Mouse (Mus musculus): ENCODE data around the gene Aplf. TPM values are rescaled to one million over a fixed set of nuclear protein-coding genes. Genes with fewer than 3 reads are reported as not detected.
A peak's percentile ranks its signal among the peaks of the same experiment; 100 is the strongest.

Aplf gene
- 13.6 and 15.3 TPM in 2 replicates for polyA plus RNA-seq (2015; fragmentation: Nextera tagmentation; extraction: Ambion mirVana)

- Histone ChIP-seq H3K4me1 (replicated peaks; ENCODE audit: control insufficient read depth, insufficient read depth, low read length) (peaks cover 21% of the 10 kb centered on the region), H3K4me2 (ENCODE audit: low read length) (peak within 1 kb of the TSS; percentile 90), H3K36me3 (ENCODE audit: control insufficient read depth, insufficient read depth) (no peaks in the 10 kb centered on the region), H3K27me3 (replicated peaks; ENCODE audit: control insufficient read depth, insufficient read depth, low read length) (no peaks in the 10 kb centered on the region), H3K4me3 (replicated peaks; ENCODE audit: low read length) (peak within 1 kb of the TSS; percentile 55), H3K27ac (ENCODE audit: low read length) (no peak within 1 kb of the TSS; the same call in 1 of the 2 replicates), H3K9me3 (ENCODE audit: control insufficient read depth, low read length) (no peaks in the 10 kb centered on the region), H3K9ac (replicated peaks; ENCODE audit: low read depth, low read length) (peak within 1 kb of the TSS; percentile 63)
- peak; percentile 100 for ATAC-seq
- under 1% methylated on average over 33 of the region's 33 CpGs for WGBS
Measured at GRCm38 (mm10) chr6:87671771-87672517, at the start of gene Aplf. TSS of gene Aplf (minus strand) at chr6:87672193.

GRCm38 (mm10) chr6:87714091-87714490 lies 42.1 kb upstream of the Aplf start:
- Histone ChIP-seq H3K27ac (ENCODE audit: low read length) (no peak overlapping the region), H3K4me2 (ENCODE audit: low read length) (no peak overlapping the region), H3K4me1 (replicated peaks; ENCODE audit: control insufficient read depth, insufficient read depth, low read length) (no peaks in the 10 kb centered on the region), H3K27me3 (replicated peaks; ENCODE audit: control insufficient read depth, insufficient read depth, low read length) (no peaks in the 10 kb centered on the region), H3K9me3 (ENCODE audit: control insufficient read depth, low read length) (no peaks in the 10 kb centered on the region), H3K9ac (replicated peaks; ENCODE audit: low read depth, low read length) (no peak overlapping the region), H3K36me3 (ENCODE audit: control insufficient read depth, insufficient read depth) (no peaks in the 10 kb centered on the region), H3K4me3 (replicated peaks; ENCODE audit: low read length) (no peak overlapping the region)
- WGBS, result 84% methylated on average over 4 of the region's 4 CpGs
- ATAC-seq, result no peak

- Histone ChIP-seq H3K36me3 (ENCODE audit: control insufficient read depth, insufficient read depth) (no peaks in the 10 kb centered on the region), H3K4me1 (replicated peaks; ENCODE audit: control insufficient read depth, insufficient read depth, low read length) (no peaks in the 10 kb centered on the region), H3K9me3 (ENCODE audit: control insufficient read depth, low read length) (no peaks in the 10 kb centered on the region), H3K9ac (replicated peaks; ENCODE audit: low read depth, low read length) (no peak overlapping the region), H3K4me2 (ENCODE audit: low read length) (no peak overlapping the region), H3K27me3 (replicated peaks; ENCODE audit: control insufficient read depth, insufficient read depth, low read length) (no peaks in the 10 kb centered on the region), H3K27ac (ENCODE audit: low read length) (no peak overlapping the region), H3K4me3 (replicated peaks; ENCODE audit: low read length) (no peak overlapping the region)
- WGBS, result 89% methylated on average over 4 of the region's 4 CpGs
- ATAC-seq, result no peak
Measured at GRCm38 (mm10) chr6:87712311-87712710, 40.3 kb upstream of the Aplf start.

GRCm38 (mm10) chr6:87706246-87706645 lies 34.3 kb upstream of the Aplf start:
- Histone ChIP-seq H3K4me3 (replicated peaks; ENCODE audit: low read length) (no peak overlapping the region), H3K4me1 (replicated peaks; ENCODE audit: control insufficient read depth, insufficient read depth, low read length) (no peaks in the 10 kb centered on the region), H3K27ac (ENCODE audit: low read length) (no peak overlapping the region), H3K27me3 (replicated peaks; ENCODE audit: control insufficient read depth, insufficient read depth, low read length) (no peaks in the 10 kb centered on the region), H3K9ac (replicated peaks; ENCODE audit: low read depth, low read length) (no peak overlapping the region), H3K36me3 (ENCODE audit: control insufficient read depth, insufficient read depth) (no peaks in the 10 kb centered on the region), H3K4me2 (ENCODE audit: low read length) (no peak overlapping the region), H3K9me3 (ENCODE audit: control insufficient read depth, low read length) (no peaks in the 10 kb centered on the region)
- no peak for ATAC-seq
- WGBS, result 46% methylated on average over 3 of the region's 3 CpGs

- ATAC-seq, result peak; percentile 63; the same call in 1 of the 2 replicates
- H3K9me3 ChIP-seq (ENCODE audit: control insufficient read depth, low read length), result 0 out of 2 replicates have a peak, but pooled peaks cover 2% of the 10 kb centered on the region
- H3K9ac ChIP-seq (replicated peaks; ENCODE audit: low read depth, low read length), result no peak overlapping the region
- peaks cover 4% of the 10 kb centered on the region; the same call in 1 of the 2 replicates for H3K4me1 ChIP-seq (replicated peaks; ENCODE audit: control insufficient read depth, insufficient read depth, low read length)
- no peaks in the 10 kb centered on the region for H3K27me3 ChIP-seq (replicated peaks; ENCODE audit: control insufficient read depth, insufficient read depth, low read length)
- H3K36me3 ChIP-seq (ENCODE audit: control insufficient read depth, insufficient read depth), result no peaks in the 10 kb centered on the region
- WGBS, result 66% methylated on average over 4 of the region's 4 CpGs
- H3K4me3 ChIP-seq (replicated peaks; ENCODE audit: low read length), result no peak overlapping the region
- H3K27ac ChIP-seq (ENCODE audit: low read length), result no peak overlapping the region
- no peak overlapping the region for H3K4me2 ChIP-seq (ENCODE audit: low read length)
Measured at GRCm38 (mm10) chr6:87696544-87696943, 24.6 kb upstream of the Aplf start.

- H3K36me3 ChIP-seq (ENCODE audit: control insufficient read depth, insufficient read depth), result no peaks in the 10 kb centered on the region
Measured at GRCm38 (mm10) chr6:87695947-87696346, 24.0 kb upstream of the Aplf start.

GRCm38 (mm10) chr6:87680418-87680817 lies 8.4 kb upstream of the Aplf start:
- no peaks in the 10 kb centered on the region for H3K36me3 ChIP-seq (ENCODE audit: control insufficient read depth, insufficient read depth)
- no peaks in the 10 kb centered on the region for H3K27me3 ChIP-seq (replicated peaks; ENCODE audit: control insufficient read depth, insufficient read depth, low read length)
- no peak overlapping the region for H3K9ac ChIP-seq (replicated peaks; ENCODE audit: low read depth, low read length)
- H3K4me3 ChIP-seq (replicated peaks; ENCODE audit: low read length), result no peak overlapping the region
- no peak for ATAC-seq
- no peaks in the 10 kb centered on the region for H3K9me3 ChIP-seq (ENCODE audit: control insufficient read depth, low read length)
- no peaks in the 10 kb centered on the region for H3K4me1 ChIP-seq (replicated peaks; ENCODE audit: control insufficient read depth, insufficient read depth, low read length)
- WGBS, result 51% methylated on average over 3 of the region's 3 CpGs
- H3K4me2 ChIP-seq (ENCODE audit: low read length), result no peak overlapping the region
- H3K27ac ChIP-seq (ENCODE audit: low read length), result no peak overlapping the region

More at GRCm38 (mm10) chr6:87695947-87696346, 24.0 kb upstream of the Aplf start:
- Histone ChIP-seq H3K9me3 (ENCODE audit: control insufficient read depth, low read length) (0 out of 2 replicates have a peak, but pooled peaks cover 2% of the 10 kb centered on the region), H3K27ac (ENCODE audit: low read length) (peak overlapping the region; percentile 45), H3K4me3 (replicated peaks; ENCODE audit: low read length) (no peak overlapping the region), H3K4me1 (replicated peaks; ENCODE audit: control insufficient read depth, insufficient read depth, low read length) (peaks cover 4% of the 10 kb centered on the region; the same call in 1 of the 2 replicates), H3K4me2 (ENCODE audit: low read length) (no peak overlapping the region), H3K27me3 (replicated peaks; ENCODE audit: control insufficient read depth, insufficient read depth, low read length) (no peaks in the 10 kb centered on the region), H3K9ac (replicated peaks; ENCODE audit: low read depth, low read length) (no peak overlapping the region)
- ATAC-seq, result no peak
- WGBS, result 79% methylated on average over 3 of the region's 3 CpGs

- H3K9ac ChIP-seq (replicated peaks; ENCODE audit: low read depth, low read length), result peak overlapping the region; percentile 12; the same call in 1 of the 2 replicates
- peaks cover 21% of the 10 kb centered on the region for H3K4me1 ChIP-seq (replicated peaks; ENCODE audit: control insufficient read depth, insufficient read depth, low read length)
- H3K36me3 ChIP-seq (ENCODE audit: control insufficient read depth, insufficient read depth), result no peaks in the 10 kb centered on the region
- no peak overlapping the region for H3K27ac ChIP-seq (ENCODE audit: low read length)
- H3K27me3 ChIP-seq (replicated peaks; ENCODE audit: control insufficient read depth, insufficient read depth, low read length), result no peaks in the 10 kb centered on the region
- H3K9me3 ChIP-seq (ENCODE audit: control insufficient read depth, low read length), result no peaks in the 10 kb centered on the region
- WGBS, result 42% methylated on average over 4 of the region's 4 CpGs
- H3K4me2 ChIP-seq (ENCODE audit: low read length), result peak overlapping the region; percentile 51
- ATAC-seq, result no peak
- H3K4me3 ChIP-seq (replicated peaks; ENCODE audit: low read length), result peak overlapping the region; percentile 55
Measured at GRCm38 (mm10) chr6:87672661-87673060, 668 bp upstream of the Aplf start.

GRCm38 (mm10) chr6:87671353-87671752 lies 640 bp downstream of the Aplf start:
- Histone ChIP-seq H3K4me2 (ENCODE audit: low read length) (peak overlapping the region; percentile 90), H3K36me3 (ENCODE audit: control insufficient read depth, insufficient read depth) (no peaks in the 10 kb centered on the region), H3K4me1 (replicated peaks; ENCODE audit: control insufficient read depth, insufficient read depth, low read length) (peaks cover 21% of the 10 kb centered on the region), H3K9ac (replicated peaks; ENCODE audit: low read depth, low read length) (peak overlapping the region; percentile 63), H3K4me3 (replicated peaks; ENCODE audit: low read length) (peak overlapping the region; percentile 55), H3K27ac (ENCODE audit: low read length) (no peak overlapping the region; the same call in 1 of the 2 replicates), H3K9me3 (ENCODE audit: control insufficient read depth, low read length) (no peaks in the 10 kb centered on the region), H3K27me3 (replicated peaks; ENCODE audit: control insufficient read depth, insufficient read depth, low read length) (no peaks in the 10 kb centered on the region)
- 14% methylated on average over 8 of the region's 8 CpGs for WGBS
- ATAC-seq, result no peak

All from forebrain, embryonic 16.5 days (tissue).